In the genomic region with DNA sequence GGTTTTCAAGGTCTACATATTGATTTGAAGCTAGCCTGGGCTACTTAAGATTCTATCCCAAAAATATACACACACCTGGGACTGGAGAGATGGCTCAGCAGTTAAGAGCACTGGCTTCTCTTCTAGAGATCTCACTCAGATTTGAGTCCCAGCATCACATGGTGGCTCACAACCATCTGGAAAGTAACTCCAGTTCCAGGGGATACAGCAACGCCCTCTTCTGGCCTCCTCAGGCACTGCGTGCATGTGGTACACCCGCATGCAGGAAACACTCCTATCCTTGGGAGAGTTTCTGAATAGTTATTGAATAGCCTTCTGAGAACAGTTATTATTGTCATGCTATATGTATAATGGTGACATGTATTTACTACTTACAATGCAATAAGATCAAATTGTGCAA, we compare ENCODE assay signal across 11 mouse cellular contexts. TPM values are rescaled to one million over a fixed set of nuclear protein-coding genes. Genes with fewer than 3 reads are reported as not detected.
DNase-seq lines count a peak whose midpoint lies in the region; ATAC-seq and TF ChIP-seq lines count a peak whose summit lies in the region.
"Had no signal": no experiment of that assay in that cellular context is flagged by ENCODE, and none has a peak within 500 bp of the region (broad histone marks: within the 10 kb centered on the region; RNA-seq: fewer than 3 reads in every experiment).

No protein-coding gene starts in this region.

- 68% methylated on average over 3 of the region's 3 CpGs for WGBS in intestine, postnatal 0 days
- WGBS in intestine, embryonic 15.5 days, result 64% methylated on average over 3 of the region's 3 CpGs
- 65% methylated on average over 3 of the region's 3 CpGs for WGBS in midbrain, postnatal 0 days
- 60% methylated on average over 3 of the region's 3 CpGs for whole genome bisulfite sequencing in midbrain, embryonic 13.5 days
- 59% methylated on average over 3 of the region's 3 CpGs for WGBS in forebrain, embryonic 11.5 days

- peak; percentile 47 for TF ChIP-seq CTCF in intestine, postnatal 0 days (IDR thresholded peaks at IDR 0.05; ENCODE audit: low read depth)
- peak; percentile 42; the same call in 1 of the 2 replicates for TF ChIP-seq CTCF in midbrain, postnatal 0 days (IDR thresholded peaks at IDR 0.05)

- H3K9ac ChIP-seq in intestine, postnatal 0 days (ENCODE audit: low read depth, low read length), result no peak overlapping the region
- no peak overlapping the region for H3K9ac ChIP-seq in intestine, embryonic 15.5 days
- no peak overlapping the region for H3K9ac ChIP-seq in midbrain, postnatal 0 days (replicated peaks; ENCODE audit: low read length, poor library complexity, severe bottlenecking)
- no peak overlapping the region for H3K9ac ChIP-seq in midbrain, embryonic 13.5 days (replicated peaks)
- H3K9ac ChIP-seq in forebrain, embryonic 11.5 days (ENCODE audit: low read length), result no peak overlapping the region
- H3K9ac ChIP-seq: hindbrain, embryonic 13.5 days had no signal

- H3K27ac ChIP-seq in intestine, postnatal 0 days (ENCODE audit: low read depth, low read length), result no peak overlapping the region
- H3K27ac ChIP-seq in intestine, embryonic 15.5 days, result no peak overlapping the region
- no peak overlapping the region for H3K27ac ChIP-seq in midbrain, postnatal 0 days (ENCODE audit: low read depth, low read length)
- no peak overlapping the region for H3K27ac ChIP-seq in midbrain, embryonic 13.5 days
- H3K27ac ChIP-seq in forebrain, embryonic 11.5 days (ENCODE audit: low read depth, low read length), result no peak overlapping the region
- H3K27ac ChIP-seq: hindbrain, embryonic 13.5 days had no signal

- no peaks in the 10 kb centered on the region for H3K27me3 ChIP-seq in intestine, postnatal 0 days (replicated peaks; ENCODE audit: control insufficient read depth, insufficient read depth, low read length)
- H3K27me3 ChIP-seq in intestine, embryonic 15.5 days (replicated peaks), result no peaks in the 10 kb centered on the region
- H3K27me3 ChIP-seq in midbrain, postnatal 0 days (ENCODE audit: insufficient read depth, low read length), result no peaks in the 10 kb centered on the region
- no peaks in the 10 kb centered on the region for H3K27me3 ChIP-seq in midbrain, embryonic 13.5 days
- H3K27me3 ChIP-seq in splenic B cell, adult 2 months (ENCODE audit: control insufficient read depth, insufficient read depth, low read length, poor library complexity, severe bottlenecking), result no peaks in the 10 kb centered on the region
- no peaks in the 10 kb centered on the region for H3K27me3 ChIP-seq in forebrain, embryonic 11.5 days (ENCODE audit: control insufficient read depth, insufficient read depth, low read length)
- H3K27me3 ChIP-seq: heart, embryonic 13.5 days; hindbrain, embryonic 13.5 days had no signal

- H3K4me2 ChIP-seq in intestine, postnatal 0 days (replicated peaks; ENCODE audit: low read depth), result no peak overlapping the region
- no peak overlapping the region for H3K4me2 ChIP-seq in intestine, embryonic 15.5 days (replicated peaks)
- H3K4me2 ChIP-seq in midbrain, postnatal 0 days (ENCODE audit: low read depth, low read length, poor library complexity, severe bottlenecking), result no peak overlapping the region
- no peak overlapping the region for H3K4me2 ChIP-seq in midbrain, embryonic 13.5 days (replicated peaks)
- no peak overlapping the region for H3K4me2 ChIP-seq in forebrain, embryonic 11.5 days (ENCODE audit: low read depth, low read length, severe bottlenecking)

- H3K9me3 ChIP-seq in intestine, postnatal 0 days (ENCODE audit: control insufficient read depth), result no peaks in the 10 kb centered on the region
- no peaks in the 10 kb centered on the region for H3K9me3 ChIP-seq in intestine, embryonic 15.5 days
- no peaks in the 10 kb centered on the region for H3K9me3 ChIP-seq in midbrain, postnatal 0 days (ENCODE audit: low read length)
- H3K9me3 ChIP-seq in midbrain, embryonic 13.5 days, result no peaks in the 10 kb centered on the region
- H3K9me3 ChIP-seq in forebrain, embryonic 11.5 days (ENCODE audit: control insufficient read depth, low read length), result no peaks in the 10 kb centered on the region
- H3K9me3 ChIP-seq: heart, embryonic 13.5 days; hindbrain, embryonic 13.5 days had no signal

- no peak overlapping the region for H3K4me3 ChIP-seq in intestine, postnatal 0 days (ENCODE audit: low read depth, low read length)
- H3K4me3 ChIP-seq in intestine, embryonic 15.5 days (replicated peaks), result no peak overlapping the region
- H3K4me3 ChIP-seq in midbrain, postnatal 0 days (ENCODE audit: low read depth, low read length), result no peak overlapping the region
- no peak overlapping the region for H3K4me3 ChIP-seq in midbrain, embryonic 13.5 days (replicated peaks)
- H3K4me3 ChIP-seq in forebrain, embryonic 11.5 days (ENCODE audit: low read depth, low read length), result no peak overlapping the region
- H3K4me3 ChIP-seq: hindbrain, embryonic 13.5 days had no signal

- no peak for DNase-seq in midbrain, postnatal 0 days (ENCODE audit: low spot score)
- DNase-seq in ES-CJ7 (ENCODE audit: low read depth, low spot score), result peak; percentile 65
- peak; percentile 27 for DNase-seq in splenic B cell, adult 2 months (ENCODE audit: low read depth, low spot score)
- no peak for DNase-seq in forebrain, embryonic 11.5 days (ENCODE audit: low spot score)
- DNase-seq in urinary bladder, postnatal 10 days (ENCODE audit: low spot score), result no peak
- DNase-seq: cerebellum, adult 11-12 months had no signal

- no peaks in the 10 kb centered on the region for H3K36me3 ChIP-seq in intestine, postnatal 0 days (ENCODE audit: control insufficient read depth, insufficient read depth)
- H3K36me3 ChIP-seq in intestine, embryonic 15.5 days, result no peaks in the 10 kb centered on the region
- H3K36me3 ChIP-seq in midbrain, postnatal 0 days (ENCODE audit: insufficient read depth, low read length), result peaks cover 38% of the 10 kb centered on the region
- peaks cover 58% of the 10 kb centered on the region for H3K36me3 ChIP-seq in midbrain, embryonic 13.5 days
- no peaks in the 10 kb centered on the region for H3K36me3 ChIP-seq in splenic B cell, adult 2 months (ENCODE audit: control insufficient read depth, insufficient read depth, low read length, poor library complexity, severe bottlenecking)
- H3K36me3 ChIP-seq in forebrain, embryonic 11.5 days (ENCODE audit: control insufficient read depth, insufficient read depth, low read length), result no peaks in the 10 kb centered on the region

- ATAC-seq in intestine, postnatal 0 days, result no peak
- ATAC-seq in intestine, embryonic 15.5 days, result no peak
- no peak for ATAC-seq in midbrain, postnatal 0 days (ENCODE audit: low FRiP score)
- ATAC-seq in midbrain, embryonic 13.5 days, result no peak
- no peak for ATAC-seq in forebrain, embryonic 11.5 days (replicated peaks; ENCODE audit: low FRiP score)

- H3K4me1 ChIP-seq in intestine, postnatal 0 days (replicated peaks; ENCODE audit: control insufficient read depth, insufficient read depth, low read length), result no peaks in the 10 kb centered on the region
- peaks cover 6% of the 10 kb centered on the region; the same call in 1 of the 2 replicates for H3K4me1 ChIP-seq in intestine, embryonic 15.5 days (replicated peaks)
- H3K4me1 ChIP-seq in midbrain, postnatal 0 days (ENCODE audit: insufficient read depth, low read length), result no peaks in the 10 kb centered on the region
- H3K4me1 ChIP-seq in midbrain, embryonic 13.5 days (replicated peaks), result no peaks in the 10 kb centered on the region
- H3K4me1 ChIP-seq in forebrain, embryonic 11.5 days (replicated peaks; ENCODE audit: control insufficient read depth, insufficient read depth, low read length), result no peaks in the 10 kb centered on the region
- H3K4me1 ChIP-seq: hindbrain, embryonic 13.5 days had no signal

RNA-seq across cellular contexts. Expression of a gene that starts 29.5 kb away (rescaled TPM):
- polyA plus RNA-seq in intestine, postnatal 0 days (2015; fragmentation: Nextera tagmentation; extraction: Ambion mirVana), result 2.9 and 3.1 TPM in 2 replicates
- polyA plus RNA-seq in intestine, embryonic 15.5 days (2015; fragmentation: Nextera tagmentation; extraction: Ambion mirVana), result 9.1 and 10.0 TPM in 2 replicates
- total RNA-seq in midbrain, postnatal 0 days (2014; rRNA removed), result 114 and 124 TPM in 2 replicates
- polyA plus RNA-seq in midbrain, postnatal 0 days (2015; fragmentation: Nextera tagmentation; extraction: Ambion mirVana), result 64.3 and 67.7 TPM in 2 replicates
- polyA plus RNA-seq in midbrain, embryonic 13.5 days (2015; fragmentation: Nextera tagmentation; extraction: Ambion mirVana), result 70.9 and 73.1 TPM in 2 replicates
- 26.3 and 30.4 TPM in 2 replicates for polyA plus RNA-seq in forebrain, embryonic 11.5 days (2014; fragmentation: Nextera tagmentation; extraction: Ambion mirVana)

Comparison
In these comparisons a context has a peak if more than half of its experiments do, and no peak if none do; other contexts are left out.
1. DNase-seq: peak in ES-CJ7 (single experiment) and splenic B cell, adult 2 months (single experiment); none in midbrain, postnatal 0 days (single experiment), forebrain, embryonic 11.5 days (single experiment) and urinary bladder, postnatal 10 days (single experiment).